Mouse (Mus musculus) liver, embryonic 12.5 days (tissue): Measurements from ENCODE around the gene Rnf135. TPM values are rescaled to one million over a fixed set of nuclear protein-coding genes. Genes with fewer than 3 reads are reported as not detected.

ENCODE experiments used
- ATAC-seq: fragments of 200-750 bp; cut with Nextera tagmentation; 2 replicates; pipeline ENCODE4 v1.8.0; 2017; ENCODE audit warnings: moderate number of reproducible peaks, mild to moderate bottlenecking, moderate library complexity
- H3K27ac ChIP-seq: fragments of 300-500 bp; sonication (generic); 2 replicates; pipeline ENCODE4 v1.5.1; 2016; ENCODE audit warnings: mild to moderate bottlenecking
- H3K27me3 ChIP-seq: fragments of 300-500 bp; sonication (generic); replicated peaks from 2 replicates; pipeline ENCODE4 v1.6.1; 2016; ENCODE audit warnings: mild to moderate bottlenecking, moderate library complexity
- H3K36me3 ChIP-seq: fragments of 300-500 bp; sonication (generic); 2 replicates; pipeline ENCODE4 v1.6.1; 2016; ENCODE audit warnings: mild to moderate bottlenecking, moderate library complexity
- H3K4me1 ChIP-seq: fragments of 300-500 bp; sonication (generic); 2 replicates; pipeline ENCODE4 v1.6.1; 2016
- H3K4me2 ChIP-seq: fragments of 300-500 bp; sonication (generic); 2 replicates; pipeline ENCODE4 v1.6.1; 2016; ENCODE audit warnings: mild to moderate bottlenecking, moderate library complexity
- H3K4me3 ChIP-seq: fragments of 300-500 bp; sonication (generic); 2 replicates; pipeline ENCODE4 v1.5.1; 2016; ENCODE audit warnings: mild to moderate bottlenecking, moderate library complexity
- H3K9ac ChIP-seq: fragments of 300-500 bp; sonication (generic); 2 replicates; pipeline ENCODE4 v1.6.1; 2016; ENCODE audit warnings: mild to moderate bottlenecking, moderate library complexity
- H3K9me3 ChIP-seq: fragments of 300-500 bp; sonication (generic); replicated peaks from 2 replicates; pipeline ENCODE4 v1.6.1; 2016; ENCODE audit warnings: mild to moderate bottlenecking, moderate library complexity
- WGBS: fragments of 180-500 bp; shearing (Covaris S2); methylation state at CpG from one replicate; pipeline ENCODE4 v1.1.7; 2016; ENCODE audit not compliant: insufficient replicate concordance; 5-methylcytosine and 5-hydroxymethylcytosine counted together
- polyA plus RNA-seq: library from polyadenylated mRNA; unstranded; fragments of >200 nt; fragmentation: Nextera tagmentation; extraction: Ambion mirVana; gene quantifications from 2 replicates; pipeline ENCODE4 v1.2.1, GENCODE M21; 2016

The Rnf135 gene
- polyA plus RNA-seq, 1 experiment from 2014 or later: 4.2 TPM

- Histone ChIP-seq H3K9me3 (no peaks in the 10 kb centered on the region), H3K4me1 (peaks cover 35% of the 10 kb centered on the region), H3K4me2 (no peak overlapping the region), H3K4me3 (no peak overlapping the region), H3K9ac (no peak overlapping the region), H3K27me3 (peaks cover 14% of the 10 kb centered on the region), H3K27ac (no peak overlapping the region), H3K36me3 (no peaks in the 10 kb centered on the region)
- WGBS: 58% methylated on average over 8 of the region's 8 CpGs
- no peak for ATAC-seq
Observed at GRCm38 (mm10) chr11:80149412-80150023, 34.1 kb upstream of the Rnf135 start.

- ATAC-seq: no peak
- no peak overlapping the region for H3K27ac ChIP-seq
- H3K9ac ChIP-seq: no peak overlapping the region
- H3K27me3 ChIP-seq: peaks cover 24% of the 10 kb centered on the region
- WGBS: 45% methylated on average over 5 of the region's 5 CpGs
- no peak overlapping the region for H3K4me2 ChIP-seq
- H3K4me3 ChIP-seq: no peak overlapping the region
- H3K36me3 ChIP-seq: no peaks in the 10 kb centered on the region
- peaks cover 32% of the 10 kb centered on the region for H3K4me1 ChIP-seq
- no peaks in the 10 kb centered on the region for H3K9me3 ChIP-seq
Observed at GRCm38 (mm10) chr11:80150566-80150965, 33.1 kb upstream of the Rnf135 start.

GRCm38 (mm10) chr11:80151541-80151940, 32.1 kb upstream of the Rnf135 start:
- Histone ChIP-seq H3K9ac (no peak overlapping the region), H3K4me3 (no peak overlapping the region), H3K9me3 (no peaks in the 10 kb centered on the region), H3K36me3 (no peaks in the 10 kb centered on the region), H3K27ac (no peak overlapping the region), H3K4me2 (no peak overlapping the region), H3K27me3 (peaks cover 33% of the 10 kb centered on the region), H3K4me1 (peaks cover 23% of the 10 kb centered on the region)
- ATAC-seq: no peak
- WGBS: 28% methylated on average over 2 of the region's 2 CpGs

GRCm38 (mm10) chr11:80152376-80152775, 31.3 kb upstream of the Rnf135 start:
- peaks cover 41% of the 10 kb centered on the region for H3K27me3 ChIP-seq
- 63% methylated on average over 8 of the region's 8 CpGs for WGBS
- H3K4me1 ChIP-seq: peaks cover 19% of the 10 kb centered on the region
- no peaks in the 10 kb centered on the region for H3K9me3 ChIP-seq
- H3K36me3 ChIP-seq: no peaks in the 10 kb centered on the region
- no peak overlapping the region for H3K4me3 ChIP-seq
- no peak overlapping the region for H3K27ac ChIP-seq
- no peak overlapping the region for H3K9ac ChIP-seq
- ATAC-seq: no peak
- H3K4me2 ChIP-seq: no peak overlapping the region

GRCm38 (mm10) chr11:80153857-80154495, 29.7 kb upstream of the Rnf135 start, which contains the start of gene Adap2:
TSS of gene Adap2 (plus strand) at chr11:80154105.
- H3K9ac ChIP-seq: peak within 1 kb of the TSS; percentile 70
- peaks cover 50% of the 10 kb centered on the region for H3K27me3 ChIP-seq
- WGBS: 3% methylated on average over 41 of the region's 47 CpGs

GRCm38 (mm10) chr11:80154501-80154900, 29.1 kb upstream of the Rnf135 start:
- H3K27me3 ChIP-seq: peaks cover 50% of the 10 kb centered on the region
- H3K4me1 ChIP-seq: peaks cover 16% of the 10 kb centered on the region
- H3K9me3 ChIP-seq: no peaks in the 10 kb centered on the region
- 28% methylated on average over 25 of the region's 25 CpGs for WGBS
- H3K4me3 ChIP-seq: peak overlapping the region; percentile 63
- peak overlapping the region; percentile 70 for H3K9ac ChIP-seq
- no peak; the same call in 1 of the 2 replicates for ATAC-seq
- H3K36me3 ChIP-seq: no peaks in the 10 kb centered on the region
- H3K4me2 ChIP-seq: peak overlapping the region; percentile 92
- no peak overlapping the region for H3K27ac ChIP-seq

More at GRCm38 (mm10) chr11:80153857-80154495, 29.7 kb upstream of the Rnf135 start, which contains the start of gene Adap2:
- ATAC-seq: peak; percentile 94
- Histone ChIP-seq H3K9me3 (no peaks in the 10 kb centered on the region), H3K4me3 (peak within 1 kb of the TSS; percentile 63), H3K4me1 (peaks cover 16% of the 10 kb centered on the region), H3K4me2 (peak within 1 kb of the TSS; percentile 92), H3K27ac (no peak within 1 kb of the TSS), H3K36me3 (no peaks in the 10 kb centered on the region)

- ATAC-seq: no peak
- Histone ChIP-seq H3K4me3 (no peak overlapping the region), H3K4me1 (peaks cover 16% of the 10 kb centered on the region), H3K36me3 (no peaks in the 10 kb centered on the region), H3K27ac (no peak overlapping the region), H3K9me3 (no peaks in the 10 kb centered on the region), H3K27me3 (peaks cover 50% of the 10 kb centered on the region), H3K4me2 (no peak overlapping the region), H3K9ac (no peak overlapping the region)
- 64% methylated on average over 8 of the region's 8 CpGs for WGBS
Observed at GRCm38 (mm10) chr11:80155541-80155940, 28.1 kb upstream of the Rnf135 start.

- 80% methylated on average over 4 of the region's 4 CpGs for WGBS
- H3K36me3 ChIP-seq: no peaks in the 10 kb centered on the region
Observed at GRCm38 (mm10) chr11:80155961-80156360, 27.7 kb upstream of the Rnf135 start.

GRCm38 (mm10) chr11:80156841-80157240, 26.8 kb upstream of the Rnf135 start:
- no peak for ATAC-seq
- Histone ChIP-seq H3K36me3 (no peaks in the 10 kb centered on the region), H3K4me1 (peaks cover 16% of the 10 kb centered on the region), H3K27me3 (peaks cover 50% of the 10 kb centered on the region), H3K27ac (no peak overlapping the region), H3K4me2 (no peak overlapping the region), H3K4me3 (no peak overlapping the region), H3K9ac (no peak overlapping the region), H3K9me3 (no peaks in the 10 kb centered on the region)
- 64% methylated on average over 4 of the region's 4 CpGs for WGBS

More at GRCm38 (mm10) chr11:80155961-80156360, 27.7 kb upstream of the Rnf135 start:
- H3K4me1 ChIP-seq: peaks cover 16% of the 10 kb centered on the region
- no peak overlapping the region for H3K4me2 ChIP-seq
- ATAC-seq: no peak
- peaks cover 50% of the 10 kb centered on the region for H3K27me3 ChIP-seq
- H3K27ac ChIP-seq: no peak overlapping the region
- H3K4me3 ChIP-seq: no peak overlapping the region
- no peak overlapping the region for H3K9ac ChIP-seq
- H3K9me3 ChIP-seq: no peaks in the 10 kb centered on the region

- H3K4me3 ChIP-seq: no peak overlapping the region
- no peak overlapping the region; the same call in 1 of the 2 replicates for H3K27ac ChIP-seq
- peak; percentile 55 for ATAC-seq
- peaks cover 41% of the 10 kb centered on the region for H3K27me3 ChIP-seq
- 67% methylated on average over 7 of the region's 7 CpGs for WGBS
- no peaks in the 10 kb centered on the region for H3K9me3 ChIP-seq
- H3K9ac ChIP-seq: no peak overlapping the region
- no peak overlapping the region for H3K4me2 ChIP-seq
- H3K4me1 ChIP-seq: peaks cover 7% of the 10 kb centered on the region
- H3K36me3 ChIP-seq: no peaks in the 10 kb centered on the region
Observed at GRCm38 (mm10) chr11:80159018-80159417, 24.6 kb upstream of the Rnf135 start.

GRCm38 (mm10) chr11:80161041-80161440, 22.6 kb upstream of the Rnf135 start:
- peaks cover 25% of the 10 kb centered on the region for H3K27me3 ChIP-seq
- no peak for ATAC-seq
- no peak overlapping the region for H3K9ac ChIP-seq
- 69% methylated on average over 4 of the region's 4 CpGs for WGBS
- H3K4me2 ChIP-seq: no peak overlapping the region
- no peaks in the 10 kb centered on the region for H3K4me1 ChIP-seq
- H3K27ac ChIP-seq: no peak overlapping the region
- no peak overlapping the region for H3K4me3 ChIP-seq
- H3K9me3 ChIP-seq: no peaks in the 10 kb centered on the region
- no peaks in the 10 kb centered on the region; the same call in 1 of the 2 replicates for H3K36me3 ChIP-seq

GRCm38 (mm10) chr11:80163362-80164116, 20.1 kb upstream of the Rnf135 start:
- H3K27ac ChIP-seq: no peak overlapping the region
- no peaks in the 10 kb centered on the region for H3K9me3 ChIP-seq
- no peak overlapping the region for H3K9ac ChIP-seq
- H3K4me1 ChIP-seq: no peaks in the 10 kb centered on the region
- H3K4me3 ChIP-seq: no peak overlapping the region
- ATAC-seq: no peak
- H3K27me3 ChIP-seq: 0 out of 2 replicates have a peak, but pooled peaks cover 4% of the 10 kb centered on the region
- no peak overlapping the region for H3K4me2 ChIP-seq
- H3K36me3 ChIP-seq: no peaks in the 10 kb centered on the region; the same call in 1 of the 2 replicates
- WGBS: 23% methylated on average over 7 of the region's 7 CpGs
